Comparison of ENCODE assay signal across 11 mouse cellular contexts in the genomic region with DNA sequence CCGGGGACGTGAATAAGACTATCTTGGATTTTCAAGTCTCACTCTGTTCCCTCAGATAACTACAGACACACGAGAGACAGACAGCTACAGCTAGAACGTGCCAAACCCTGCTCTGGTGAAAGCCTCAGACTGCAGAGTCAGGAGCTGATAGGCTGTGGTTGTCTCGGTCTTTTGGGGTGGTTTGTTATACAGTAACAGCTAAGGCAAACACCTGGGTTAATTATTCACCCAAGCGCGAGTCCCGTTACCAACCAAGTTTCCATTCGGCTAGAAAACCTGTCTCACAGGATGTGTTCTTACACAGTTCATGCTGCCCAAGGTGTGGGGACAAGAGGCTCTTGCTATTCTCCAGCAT.
A peak's percentile ranks its signal among the peaks of the same experiment; 100 is the strongest.
DNase-seq lines count a peak whose midpoint lies in the region; ATAC-seq and TF ChIP-seq lines count a peak whose summit lies in the region.
"Had no signal": no experiment of that assay in that cellular context is flagged by ENCODE, and none has a peak within 500 bp of the region (broad histone marks: within the 10 kb centered on the region; RNA-seq: fewer than 3 reads in every experiment).

No protein-coding gene starts in this region.

- ATAC-seq in midbrain, embryonic 16.5 days = peak; percentile 25; the same call in 1 of the 2 replicates
- ATAC-seq in midbrain, embryonic 15.5 days (replicated peaks) = no peak
- ATAC-seq in liver, embryonic 15.5 days (ENCODE audit: insufficient read depth) = peak; percentile 96
- peak; percentile 96 for ATAC-seq in stomach, embryonic 15.5 days (ENCODE audit: insufficient read depth, low FRiP score, low read depth)
- ATAC-seq in hindbrain, embryonic 12.5 days (ENCODE audit: low FRiP score) = no peak

- peak; percentile 95 for DNase-seq in kidney, adult 2 months
- DNase-seq in layer of hippocampus, postnatal 10 days (ENCODE audit: low spot score in 2 of 2) = no peak
- no peak for DNase-seq in adrenal gland, postnatal 25 days
- DNase-seq: gastrocnemius, postnatal 25 days had no signal

- H3K9me3 ChIP-seq in midbrain, embryonic 16.5 days (replicated peaks; ENCODE audit: control insufficient read depth, low read length, poor library complexity, severe bottlenecking) = no peaks in the 10 kb centered on the region
- H3K9me3 ChIP-seq in midbrain, embryonic 15.5 days = no peaks in the 10 kb centered on the region
- no peaks in the 10 kb centered on the region for H3K9me3 ChIP-seq in liver, embryonic 15.5 days (replicated peaks)
- H3K9me3 ChIP-seq in stomach, embryonic 15.5 days = no peaks in the 10 kb centered on the region
- H3K9me3 ChIP-seq in hindbrain, embryonic 12.5 days (replicated peaks) = no peaks in the 10 kb centered on the region
- H3K9me3 ChIP-seq: embryonic facial prominence, embryonic 12.5 days; midbrain, embryonic 10.5 days had no signal

- H3K4me1 ChIP-seq in midbrain, embryonic 16.5 days (ENCODE audit: control insufficient read depth, insufficient read depth, low read length) = peaks cover 3% of the 10 kb centered on the region; the same call in 1 of the 2 replicates
- no peaks in the 10 kb centered on the region for H3K4me1 ChIP-seq in midbrain, embryonic 15.5 days
- peaks cover 18% of the 10 kb centered on the region for H3K4me1 ChIP-seq in kidney, adult 2 months (ENCODE audit: control insufficient read depth, insufficient read depth, low read length)
- no peaks in the 10 kb centered on the region for H3K4me1 ChIP-seq in liver, embryonic 15.5 days (replicated peaks)
- H3K4me1 ChIP-seq in stomach, embryonic 15.5 days = 0 out of 2 replicates have a peak, but pooled peaks cover 5% of the 10 kb centered on the region
- no peaks in the 10 kb centered on the region for H3K4me1 ChIP-seq in hindbrain, embryonic 12.5 days
- H3K4me1 ChIP-seq: embryonic facial prominence, embryonic 12.5 days; midbrain, embryonic 10.5 days had no signal

- no peak overlapping the region for H3K9ac ChIP-seq in midbrain, embryonic 16.5 days (ENCODE audit: low read depth, low read length)
- no peak overlapping the region for H3K9ac ChIP-seq in midbrain, embryonic 15.5 days
- no peak overlapping the region for H3K9ac ChIP-seq in liver, embryonic 15.5 days
- no peak overlapping the region for H3K9ac ChIP-seq in stomach, embryonic 15.5 days
- no peak overlapping the region for H3K9ac ChIP-seq in hindbrain, embryonic 12.5 days
- H3K9ac ChIP-seq: embryonic facial prominence, embryonic 12.5 days had no signal

- no peak for TF ChIP-seq POLR2A in kidney, adult 2 months (IDR thresholded peaks at IDR 0.05; ENCODE audit: low read depth, low read length)

- 83% methylated on average over 9 of the region's 9 CpGs for WGBS in midbrain, embryonic 16.5 days
- WGBS in midbrain, embryonic 15.5 days = 82% methylated on average over 9 of the region's 9 CpGs
- 33% methylated on average over 9 of the region's 9 CpGs for WGBS in kidney, adult 2 months
- 29% methylated on average over 9 of the region's 9 CpGs for WGBS in liver, embryonic 15.5 days (ENCODE audit: insufficient replicate concordance)
- 53% methylated on average over 9 of the region's 9 CpGs for WGBS in stomach, embryonic 15.5 days
- WGBS in hindbrain, embryonic 12.5 days = 59% methylated on average over 9 of the region's 9 CpGs

- H3K4me3 ChIP-seq in midbrain, embryonic 16.5 days (ENCODE audit: low read depth, low read length) = no peak overlapping the region
- H3K4me3 ChIP-seq in midbrain, embryonic 15.5 days = no peak overlapping the region
- no peak overlapping the region for H3K4me3 ChIP-seq in kidney, adult 2 months (ENCODE audit: insufficient read depth, low read depth, low read length)
- H3K4me3 ChIP-seq in liver, embryonic 15.5 days (replicated peaks) = no peak overlapping the region
- no peak overlapping the region for H3K4me3 ChIP-seq in stomach, embryonic 15.5 days (replicated peaks)
- H3K4me3 ChIP-seq in hindbrain, embryonic 12.5 days = no peak overlapping the region
- H3K4me3 ChIP-seq: embryonic facial prominence, embryonic 12.5 days; midbrain, embryonic 10.5 days had no signal

- H3K4me2 ChIP-seq in midbrain, embryonic 16.5 days (ENCODE audit: low read length) = no peak overlapping the region
- no peak overlapping the region for H3K4me2 ChIP-seq in midbrain, embryonic 15.5 days
- no peak overlapping the region for H3K4me2 ChIP-seq in liver, embryonic 15.5 days
- peak overlapping the region; percentile 41 for H3K4me2 ChIP-seq in stomach, embryonic 15.5 days
- H3K4me2 ChIP-seq in hindbrain, embryonic 12.5 days (replicated peaks) = no peak overlapping the region
- H3K4me2 ChIP-seq: embryonic facial prominence, embryonic 12.5 days had no signal

- no peaks in the 10 kb centered on the region for H3K36me3 ChIP-seq in midbrain, embryonic 16.5 days (ENCODE audit: control insufficient read depth, insufficient read depth, low read length)
- H3K36me3 ChIP-seq in midbrain, embryonic 15.5 days (replicated peaks) = no peaks in the 10 kb centered on the region
- no peaks in the 10 kb centered on the region for H3K36me3 ChIP-seq in kidney, adult 2 months (ENCODE audit: control insufficient read depth, insufficient read depth, low read length)
- H3K36me3 ChIP-seq in liver, embryonic 15.5 days (replicated peaks) = no peaks in the 10 kb centered on the region
- no peaks in the 10 kb centered on the region for H3K36me3 ChIP-seq in stomach, embryonic 15.5 days
- H3K36me3 ChIP-seq in hindbrain, embryonic 12.5 days = no peaks in the 10 kb centered on the region
- H3K36me3 ChIP-seq: embryonic facial prominence, embryonic 12.5 days; midbrain, embryonic 10.5 days had no signal

- no peak for TF ChIP-seq CTCF in kidney, adult 2 months (conservative IDR thresholded peaks at IDR 0.05; ENCODE audit: insufficient read depth, insufficient read length, low read depth, low read length)

- H3K27me3 ChIP-seq in midbrain, embryonic 16.5 days (ENCODE audit: control insufficient read depth, insufficient read depth, low read depth, low read length) = no peaks in the 10 kb centered on the region
- no peaks in the 10 kb centered on the region for H3K27me3 ChIP-seq in midbrain, embryonic 15.5 days (replicated peaks)
- no peaks in the 10 kb centered on the region for H3K27me3 ChIP-seq in kidney, adult 2 months (replicated peaks; ENCODE audit: control insufficient read depth, insufficient read depth, low read length)
- no peaks in the 10 kb centered on the region for H3K27me3 ChIP-seq in liver, embryonic 15.5 days
- no peaks in the 10 kb centered on the region for H3K27me3 ChIP-seq in stomach, embryonic 15.5 days (replicated peaks)
- H3K27me3 ChIP-seq in hindbrain, embryonic 12.5 days = no peaks in the 10 kb centered on the region
- H3K27me3 ChIP-seq: embryonic facial prominence, embryonic 12.5 days had no signal

- no peak overlapping the region for H3K27ac ChIP-seq in midbrain, embryonic 16.5 days (ENCODE audit: low read length)
- H3K27ac ChIP-seq in midbrain, embryonic 15.5 days = no peak overlapping the region
- peak overlapping the region; percentile 76 for H3K27ac ChIP-seq in kidney, adult 2 months (ENCODE audit: insufficient read depth, low read depth, low read length)
- peak overlapping the region; percentile 74 for H3K27ac ChIP-seq in liver, embryonic 15.5 days (replicated peaks)
- H3K27ac ChIP-seq in stomach, embryonic 15.5 days = peak overlapping the region; percentile 83
- H3K27ac ChIP-seq in hindbrain, embryonic 12.5 days = no peak overlapping the region
- H3K27ac ChIP-seq: embryonic facial prominence, embryonic 12.5 days; midbrain, embryonic 10.5 days had no signal

Comparison
In these comparisons a context has a peak if more than half of its experiments do, and no peak if none do; other contexts are left out.
1. ATAC-seq: peak in midbrain, embryonic 16.5 days (single experiment), liver, embryonic 15.5 days (single experiment) and stomach, embryonic 15.5 days (single experiment); none in midbrain, embryonic 15.5 days (single experiment) and hindbrain, embryonic 12.5 days (single experiment).
2. H3K27ac ChIP-seq: peak in kidney, adult 2 months (single experiment), liver, embryonic 15.5 days (single experiment) and stomach, embryonic 15.5 days (single experiment); none in midbrain, embryonic 16.5 days (single experiment), midbrain, embryonic 15.5 days (single experiment) and hindbrain, embryonic 12.5 days (single experiment).